7 mouse cellular contexts compared by ENCODE assay signal in genomic region chr2:35335620-35336019, GRCm38 (mm10). TPM values are rescaled to one million over a fixed set of nuclear protein-coding genes. Genes with fewer than 3 reads are reported as not detected.
A peak's percentile ranks its signal among the peaks of the same experiment; 100 is the strongest.
DNase-seq lines count a peak whose midpoint lies in the region; ATAC-seq and TF ChIP-seq lines count a peak whose summit lies in the region.

No protein-coding gene starts in this region.

- no peaks in the 10 kb centered on the region for H3K9me3 ChIP-seq in lung, embryonic 14.5 days (ENCODE audit: low read depth, low read length)
- no peaks in the 10 kb centered on the region for H3K9me3 ChIP-seq in embryonic facial prominence, embryonic 15.5 days (replicated peaks)
- H3K9me3 ChIP-seq in limb, embryonic 14.5 days (ENCODE audit: control insufficient read depth, low read length): no peaks in the 10 kb centered on the region
- no peaks in the 10 kb centered on the region for H3K9me3 ChIP-seq in stomach, embryonic 14.5 days (ENCODE audit: control insufficient read depth, low read depth, low read length)

- H3K27ac ChIP-seq in lung, embryonic 14.5 days (ENCODE audit: low read depth): 0 out of 2 replicates have a peak overlapping the region, but pooled peaks have one; percentile 6
- H3K27ac ChIP-seq in embryonic facial prominence, embryonic 15.5 days (replicated peaks): no peak overlapping the region
- H3K27ac ChIP-seq in limb, embryonic 14.5 days (replicated peaks; ENCODE audit: low read depth, low read length): no peak overlapping the region
- no peak overlapping the region; the same call in 1 of the 2 replicates for H3K27ac ChIP-seq in stomach, embryonic 14.5 days (ENCODE audit: low read length)

- peak overlapping the region; percentile 82 for H3K9ac ChIP-seq in lung, embryonic 14.5 days
- H3K9ac ChIP-seq in embryonic facial prominence, embryonic 15.5 days: no peak overlapping the region
- H3K9ac ChIP-seq in limb, embryonic 14.5 days (ENCODE audit: low read depth, low read length, severe bottlenecking): peak overlapping the region; percentile 71
- peak overlapping the region; percentile 67; the same call in 1 of the 2 replicates for H3K9ac ChIP-seq in stomach, embryonic 14.5 days (replicated peaks; ENCODE audit: low read depth, low read length)

- no peaks in the 10 kb centered on the region for H3K36me3 ChIP-seq in lung, embryonic 14.5 days (ENCODE audit: insufficient read depth)
- no peaks in the 10 kb centered on the region for H3K36me3 ChIP-seq in embryonic facial prominence, embryonic 15.5 days
- H3K36me3 ChIP-seq in limb, embryonic 14.5 days (ENCODE audit: control insufficient read depth, insufficient read depth, low read length): no peaks in the 10 kb centered on the region
- H3K36me3 ChIP-seq in stomach, embryonic 14.5 days (ENCODE audit: control insufficient read depth, insufficient read depth, low read length): no peaks in the 10 kb centered on the region

- H3K27me3 ChIP-seq in lung, embryonic 14.5 days (ENCODE audit: insufficient read depth, low read length): 0 out of 2 replicates have a peak, but pooled peaks cover 3% of the 10 kb centered on the region
- H3K27me3 ChIP-seq in embryonic facial prominence, embryonic 15.5 days: no peaks in the 10 kb centered on the region
- no peaks in the 10 kb centered on the region for H3K27me3 ChIP-seq in limb, embryonic 14.5 days (ENCODE audit: control insufficient read depth, insufficient read depth, low read length)
- H3K27me3 ChIP-seq in stomach, embryonic 14.5 days (ENCODE audit: control insufficient read depth, insufficient read depth, low read length): no peaks in the 10 kb centered on the region

- ATAC-seq in lung, embryonic 14.5 days (ENCODE audit: insufficient read depth): no peak
- ATAC-seq in embryonic facial prominence, embryonic 15.5 days (ENCODE audit: insufficient number of reproducible peaks, low FRiP score, low TSS enrichment, low read depth): no peak
- ATAC-seq in limb, embryonic 14.5 days (ENCODE audit: low FRiP score, low read depth): no peak
- ATAC-seq in stomach, embryonic 14.5 days (ENCODE audit: insufficient number of reproducible peaks, insufficient read depth, low FRiP score, low read depth): no peak

- H3K4me1 ChIP-seq in lung, embryonic 14.5 days (ENCODE audit: insufficient read depth): no peaks in the 10 kb centered on the region
- peaks cover 17% of the 10 kb centered on the region for H3K4me1 ChIP-seq in embryonic facial prominence, embryonic 15.5 days
- peaks cover 18% of the 10 kb centered on the region for H3K4me1 ChIP-seq in limb, embryonic 14.5 days (ENCODE audit: control insufficient read depth, insufficient read depth, low read length)
- H3K4me1 ChIP-seq in stomach, embryonic 14.5 days (ENCODE audit: control insufficient read depth, insufficient read depth, low read length): peaks cover 6% of the 10 kb centered on the region; the same call in 1 of the 2 replicates

- peak overlapping the region; percentile 71 for H3K4me3 ChIP-seq in lung, embryonic 14.5 days (ENCODE audit: low read depth, low read length)
- peak overlapping the region; percentile 74 for H3K4me3 ChIP-seq in embryonic facial prominence, embryonic 15.5 days (replicated peaks)
- H3K4me3 ChIP-seq in limb, embryonic 14.5 days (replicated peaks; ENCODE audit: low read length): peak overlapping the region; percentile 66
- H3K4me3 ChIP-seq in stomach, embryonic 14.5 days (ENCODE audit: low read depth, low read length): peak overlapping the region; percentile 83

- no peak for DNase-seq in lung, embryonic 14.5 days
- DNase-seq in lung, postnatal 4 days: no peak
- DNase-seq in limb, embryonic 14.5 days (ENCODE audit: low spot score): no peak
- DNase-seq in adipocyte (ENCODE audit: low spot score): no peak
- no peak for DNase-seq in layer of hippocampus, adult 9-11 months

- no peak for TF ChIP-seq POLR2A in limb, embryonic 14.5 days (IDR thresholded peaks at IDR 0.05; ENCODE audit: borderline replicate concordance, extremely low read depth, insufficient read depth, insufficient read length)

- WGBS in lung, embryonic 14.5 days: 7% methylated on average over 7 of the region's 7 CpGs
- 6% methylated on average over 7 of the region's 7 CpGs for WGBS in embryonic facial prominence, embryonic 15.5 days
- 9% methylated on average over 7 of the region's 7 CpGs for WGBS in limb, embryonic 14.5 days
- 6% methylated on average over 7 of the region's 7 CpGs for WGBS in stomach, embryonic 14.5 days

- H3K4me2 ChIP-seq in lung, embryonic 14.5 days: peak overlapping the region; percentile 98
- H3K4me2 ChIP-seq in embryonic facial prominence, embryonic 15.5 days (replicated peaks): peak overlapping the region; percentile 96
- H3K4me2 ChIP-seq in limb, embryonic 14.5 days (replicated peaks; ENCODE audit: low read depth, low read length, severe bottlenecking): peak overlapping the region; percentile 99
- H3K4me2 ChIP-seq in stomach, embryonic 14.5 days (replicated peaks; ENCODE audit: low read depth, low read length): peak overlapping the region; percentile 98

- no peak for TF ChIP-seq CTCF in lung, embryonic 14.5 days (IDR thresholded peaks at IDR 0.05; ENCODE audit: low read depth)

RNA-seq across cellular contexts. Expression of gene Stom, which starts 1.2 kb away (rescaled TPM):
- 30.6 and 33.3 TPM in 2 replicates for polyA plus RNA-seq in lung, embryonic 14.5 days (2014; fragmentation: Nextera tagmentation; extraction: Ambion mirVana)
- 32.1 and 37.3 TPM in 2 replicates for polyA plus RNA-seq in embryonic facial prominence, embryonic 15.5 days (2015; fragmentation: Nextera tagmentation; extraction: Ambion mirVana)
- 14.0 and 15.1 TPM in 2 replicates for polyA plus RNA-seq in limb, embryonic 14.5 days (2012; rRNA removed)
- 19.1 and 23.8 TPM in 2 replicates for polyA plus RNA-seq in limb, embryonic 14.5 days (2014; fragmentation: Nextera tagmentation; extraction: Ambion mirVana)
- polyA plus RNA-seq in stomach, embryonic 14.5 days (2014; fragmentation: Nextera tagmentation; extraction: Ambion mirVana): 61.2 and 66.1 TPM in 2 replicates

RNA-seq across cellular contexts. Expression of gene 4930568D16Rik, which starts 31.9 kb away (rescaled TPM):
- not detected in 2 replicates for polyA plus RNA-seq in lung, embryonic 14.5 days (2014; fragmentation: Nextera tagmentation; extraction: Ambion mirVana)
- polyA plus RNA-seq in embryonic facial prominence, embryonic 15.5 days (2015; fragmentation: Nextera tagmentation; extraction: Ambion mirVana): not detected in 2 replicates
- polyA plus RNA-seq in limb, embryonic 14.5 days (2012; rRNA removed): not detected in 2 replicates
- polyA plus RNA-seq in limb, embryonic 14.5 days (2014; fragmentation: Nextera tagmentation; extraction: Ambion mirVana): not detected in 2 replicates
- polyA plus RNA-seq in stomach, embryonic 14.5 days (2014; fragmentation: Nextera tagmentation; extraction: Ambion mirVana): not detected in 2 replicates
